Mouse (Mus musculus) brain, embryonic 14.5 days (tissue): ENCODE results near the gene Mfap1b.

Experiments used
- CTCF ChIP-seq: fragments of 200-500 bp; IDR thresholded peaks from 2 replicates; pipeline ENCODE4 v1.5.1; 2012; ENCODE audit warnings: inconsistent platforms, mild to moderate bottlenecking, moderate library complexity, borderline replicate concordance; ENCODE audit not compliant: insufficient read depth, insufficient read length; ENCODE audit errors: extremely low read depth
- POLR2A ChIP-seq: fragments of 200-500 bp; IDR thresholded peaks from 2 replicates; pipeline ENCODE4 v1.6.1; 2012; ENCODE audit warnings: mild to moderate bottlenecking, inconsistent platforms, borderline replicate concordance; ENCODE audit not compliant: poor library complexity, insufficient read depth, insufficient read length, severe bottlenecking; ENCODE audit errors: extremely low read depth

DNA sequence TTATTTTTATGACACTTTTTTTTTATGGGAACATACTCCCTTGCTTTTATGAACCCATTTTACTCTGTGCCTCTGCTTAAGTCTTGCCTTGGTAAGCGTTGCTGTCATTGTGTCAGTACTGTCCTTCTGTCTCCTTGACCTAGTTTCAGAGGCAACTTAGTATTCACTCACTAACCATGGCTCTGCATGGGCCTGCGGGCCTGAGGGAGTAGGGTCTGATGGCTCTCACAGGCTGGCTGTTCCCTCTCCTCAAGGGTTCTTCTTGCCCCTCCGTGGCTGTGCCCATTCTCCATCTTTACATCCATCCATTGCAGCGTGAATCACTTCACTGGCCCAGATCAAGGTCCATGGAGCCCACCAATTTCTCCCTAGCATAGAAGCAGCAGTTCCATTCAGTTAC is 27.4 kb downstream of the Mfap1b start:
- TF ChIP-seq CTCF, result no peak
- TF ChIP-seq POLR2A, result no peak
